Mouse (Mus musculus): Measurements from ENCODE around the gene Soga1. TPM values are rescaled to one million over a fixed set of nuclear protein-coding genes. Genes with fewer than 3 reads are reported as not detected.

Soga1 gene
- polyA plus RNA-seq, 1 experiment from 2014 or later, result 5.9 TPM

GRCm38 (mm10) chr2:156987316-156987715, 91.7 kb downstream of the Soga1 start:
- no peak overlapping the region for H3K4me3 ChIP-seq (ENCODE audit: low read depth, low read length)
- WGBS, result 93% methylated on average over 3 of the region's 3 CpGs
- H3K4me2 ChIP-seq (ENCODE audit: low read length), result no peak overlapping the region

GRCm38 (mm10) chr2:156982864-156983263, 96.2 kb downstream of the Soga1 start:
- ATAC-seq (no peak), DNase-seq (ENCODE audit: low spot score) (peak; percentile 9)
- H3K27me3 ChIP-seq (replicated peaks; ENCODE audit: control insufficient read depth, insufficient read depth, low read length), result no peaks in the 10 kb centered on the region
- no peaks in the 10 kb centered on the region for H3K9me3 ChIP-seq (replicated peaks; ENCODE audit: control insufficient read depth, low read length)
- H3K4me3 ChIP-seq (ENCODE audit: low read depth, low read length), result no peak overlapping the region
- H3K36me3 ChIP-seq (ENCODE audit: control insufficient read depth, insufficient read depth, low read length), result no peaks in the 10 kb centered on the region
- no peak overlapping the region for H3K27ac ChIP-seq (ENCODE audit: low read depth, low read length)
- no peaks in the 10 kb centered on the region for H3K4me1 ChIP-seq (ENCODE audit: control insufficient read depth, insufficient read depth, low read length)
- 85% methylated on average over 2 of the region's 2 CpGs for WGBS
- no peak overlapping the region for H3K4me2 ChIP-seq (ENCODE audit: low read length)
- H3K9ac ChIP-seq (ENCODE audit: low read length), result no peak overlapping the region

More at GRCm38 (mm10) chr2:156987316-156987715, 91.7 kb downstream of the Soga1 start:
- Histone ChIP-seq H3K9me3 (replicated peaks; ENCODE audit: control insufficient read depth, low read length) (no peaks in the 10 kb centered on the region), H3K27ac (ENCODE audit: low read depth, low read length) (no peak overlapping the region), H3K9ac (ENCODE audit: low read length) (no peak overlapping the region), H3K4me1 (ENCODE audit: control insufficient read depth, insufficient read depth, low read length) (peaks cover 11% of the 10 kb centered on the region; the same call in 1 of the 2 replicates), H3K36me3 (ENCODE audit: control insufficient read depth, insufficient read depth, low read length) (no peaks in the 10 kb centered on the region), H3K27me3 (replicated peaks; ENCODE audit: control insufficient read depth, insufficient read depth, low read length) (no peaks in the 10 kb centered on the region)
- DNase-seq (ENCODE audit: low spot score) (no peak), ATAC-seq (no peak)

DNA sequence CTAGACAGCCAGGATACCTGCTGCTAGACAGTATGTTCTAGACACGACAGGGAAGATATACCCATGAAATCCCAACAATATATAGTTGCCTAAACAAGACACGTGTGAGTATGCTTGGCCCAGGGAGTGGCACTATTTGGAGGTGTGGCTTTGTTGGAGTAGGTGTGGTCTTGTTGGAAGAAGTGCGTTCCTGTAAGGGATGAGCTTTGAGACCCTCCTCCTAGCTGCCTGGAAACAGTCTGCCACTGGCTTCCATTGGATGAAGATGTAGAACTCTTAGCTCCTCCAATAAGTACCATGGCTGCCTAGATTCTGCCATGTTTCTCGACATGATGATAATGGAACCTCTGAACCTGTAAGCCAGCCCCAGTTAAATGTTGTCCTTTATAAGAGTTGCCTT, 97.8 kb downstream of the Soga1 start:
- DNase-seq (ENCODE audit: low spot score), result no peak
- no peak overlapping the region for H3K9ac ChIP-seq (ENCODE audit: low read length)
- no peak overlapping the region for H3K27ac ChIP-seq (ENCODE audit: low read depth, low read length)
- no peaks in the 10 kb centered on the region for H3K27me3 ChIP-seq (replicated peaks; ENCODE audit: control insufficient read depth, insufficient read depth, low read length)
- H3K9me3 ChIP-seq (replicated peaks; ENCODE audit: control insufficient read depth, low read length), result no peaks in the 10 kb centered on the region
- H3K36me3 ChIP-seq (ENCODE audit: control insufficient read depth, insufficient read depth, low read length), result no peaks in the 10 kb centered on the region
- 87% methylated on average over 4 of the region's 4 CpGs for WGBS
- no peaks in the 10 kb centered on the region for H3K4me1 ChIP-seq (ENCODE audit: control insufficient read depth, insufficient read depth, low read length)
- ATAC-seq, result no peak
- no peak overlapping the region for H3K4me3 ChIP-seq (ENCODE audit: low read depth, low read length)
- H3K4me2 ChIP-seq (ENCODE audit: low read length), result no peak overlapping the region

GRCm38 (mm10) chr2:156980059-156980458, 99.0 kb downstream of the Soga1 start:
- 92% methylated on average over 2 of the region's 2 CpGs for WGBS
- H3K36me3 ChIP-seq (ENCODE audit: control insufficient read depth, insufficient read depth, low read length), result no peaks in the 10 kb centered on the region

GRCm38 (mm10) chr2:156976711-156977110, 102.3 kb downstream of the Soga1 start:
- Histone ChIP-seq H3K36me3 (ENCODE audit: control insufficient read depth, insufficient read depth, low read length) (no peaks in the 10 kb centered on the region), H3K4me1 (ENCODE audit: control insufficient read depth, insufficient read depth, low read length) (no peaks in the 10 kb centered on the region), H3K27ac (ENCODE audit: low read depth, low read length) (no peak overlapping the region), H3K27me3 (replicated peaks; ENCODE audit: control insufficient read depth, insufficient read depth, low read length) (no peaks in the 10 kb centered on the region), H3K4me2 (ENCODE audit: low read length) (no peak overlapping the region), H3K4me3 (ENCODE audit: low read depth, low read length) (no peak overlapping the region), H3K9me3 (replicated peaks; ENCODE audit: control insufficient read depth, low read length) (no peaks in the 10 kb centered on the region), H3K9ac (ENCODE audit: low read length) (no peak overlapping the region)
- DNase-seq (ENCODE audit: low spot score), result peak; percentile 23
- ATAC-seq, result no peak

More at GRCm38 (mm10) chr2:156980059-156980458, 99.0 kb downstream of the Soga1 start:
- H3K4me1 ChIP-seq (ENCODE audit: control insufficient read depth, insufficient read depth, low read length), result no peaks in the 10 kb centered on the region
- no peaks in the 10 kb centered on the region for H3K27me3 ChIP-seq (replicated peaks; ENCODE audit: control insufficient read depth, insufficient read depth, low read length)
- H3K4me3 ChIP-seq (ENCODE audit: low read depth, low read length), result no peak overlapping the region
- no peaks in the 10 kb centered on the region for H3K9me3 ChIP-seq (replicated peaks; ENCODE audit: control insufficient read depth, low read length)
- H3K9ac ChIP-seq (ENCODE audit: low read length), result no peak overlapping the region
- no peak overlapping the region for H3K4me2 ChIP-seq (ENCODE audit: low read length)
- DNase-seq (ENCODE audit: low spot score) (no peak), ATAC-seq (no peak)
- H3K27ac ChIP-seq (ENCODE audit: low read depth, low read length), result no peak overlapping the region

DNA sequence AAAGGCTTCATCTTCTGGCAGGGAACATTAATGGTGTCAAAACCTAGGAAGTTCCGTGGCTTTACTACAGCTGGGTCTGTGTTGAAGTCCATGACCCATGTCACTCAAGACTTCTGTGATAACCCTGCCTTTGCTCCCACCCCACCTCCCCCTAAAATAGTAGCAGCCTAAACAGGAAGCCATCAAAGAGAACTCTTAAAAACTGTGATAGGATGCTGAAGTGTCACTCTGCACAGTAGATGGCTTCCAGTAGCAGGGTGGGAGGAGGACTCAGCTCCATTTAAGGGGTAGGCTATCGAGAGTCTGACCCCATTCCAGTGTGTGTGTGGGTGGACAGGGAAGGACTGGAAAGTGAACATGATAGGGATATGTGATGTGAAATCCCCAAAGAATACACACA, 104.1 kb downstream of the Soga1 start:
- Histone ChIP-seq H3K4me1 (ENCODE audit: control insufficient read depth, insufficient read depth, low read length) (no peaks in the 10 kb centered on the region), H3K9ac (ENCODE audit: low read length) (no peak overlapping the region), H3K4me3 (ENCODE audit: low read depth, low read length) (no peak overlapping the region), H3K27me3 (replicated peaks; ENCODE audit: control insufficient read depth, insufficient read depth, low read length) (no peaks in the 10 kb centered on the region), H3K4me2 (ENCODE audit: low read length) (no peak overlapping the region), H3K9me3 (replicated peaks; ENCODE audit: control insufficient read depth, low read length) (no peaks in the 10 kb centered on the region), H3K27ac (ENCODE audit: low read depth, low read length) (no peak overlapping the region), H3K36me3 (ENCODE audit: control insufficient read depth, insufficient read depth, low read length) (no peaks in the 10 kb centered on the region)
- DNase-seq (ENCODE audit: low spot score) (no peak), ATAC-seq (no peak)
- WGBS, result 80% methylated on average over 2 of the region's 2 CpGs

DNA sequence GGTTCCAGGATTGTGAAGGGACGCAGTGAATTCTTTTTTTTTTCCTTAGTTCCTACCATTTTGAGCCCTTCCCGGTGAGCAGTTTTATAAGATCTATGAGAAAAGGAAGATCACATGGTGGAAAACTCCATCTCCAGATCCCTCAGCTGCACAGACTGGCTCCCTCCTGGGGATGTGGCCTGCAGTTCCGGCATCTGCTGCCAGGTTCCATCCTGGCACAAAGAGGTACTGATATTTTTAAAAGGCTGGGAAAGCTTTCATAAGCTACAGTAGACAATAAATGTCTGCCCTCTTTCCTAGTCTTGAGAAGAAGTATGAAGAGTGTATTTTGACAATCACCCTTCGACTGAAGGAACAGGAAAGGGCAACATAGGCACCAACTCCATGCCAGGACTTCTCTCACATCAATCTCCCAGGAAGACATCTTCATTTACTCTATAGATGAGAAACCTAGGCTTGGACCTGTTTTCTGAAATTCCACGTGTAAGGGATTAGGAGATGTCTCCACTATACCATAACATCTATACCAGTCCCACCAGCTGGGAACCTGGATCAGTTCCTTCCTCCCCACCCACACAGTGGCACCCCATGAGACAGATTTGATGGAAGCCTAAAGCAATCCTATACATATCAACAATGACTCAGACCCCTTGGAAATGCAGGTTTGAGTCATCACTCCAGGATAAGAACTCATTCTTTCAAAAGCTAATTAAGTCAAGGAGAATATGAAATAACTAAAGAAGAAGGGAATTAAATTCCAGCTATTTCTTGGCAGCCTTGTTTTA, 105.5 kb downstream of the Soga1 start:
- no peak for ATAC-seq
- Histone ChIP-seq H3K9me3 (replicated peaks; ENCODE audit: control insufficient read depth, low read length) (no peaks in the 10 kb centered on the region), H3K27ac (ENCODE audit: low read depth, low read length) (no peak overlapping the region), H3K4me1 (ENCODE audit: control insufficient read depth, insufficient read depth, low read length) (no peaks in the 10 kb centered on the region), H3K27me3 (replicated peaks; ENCODE audit: control insufficient read depth, insufficient read depth, low read length) (no peaks in the 10 kb centered on the region), H3K4me2 (ENCODE audit: low read length) (no peak overlapping the region), H3K9ac (ENCODE audit: low read length) (no peak overlapping the region), H3K36me3 (ENCODE audit: control insufficient read depth, insufficient read depth, low read length) (peaks cover under 1% of the 10 kb centered on the region; the same call in 1 of the 2 replicates), H3K4me3 (ENCODE audit: low read depth, low read length) (no peak overlapping the region)
- WGBS, result 87% methylated on average over 5 of the region's 5 CpGs
- DNase-seq (ENCODE audit: low spot score), result no peak

DNA sequence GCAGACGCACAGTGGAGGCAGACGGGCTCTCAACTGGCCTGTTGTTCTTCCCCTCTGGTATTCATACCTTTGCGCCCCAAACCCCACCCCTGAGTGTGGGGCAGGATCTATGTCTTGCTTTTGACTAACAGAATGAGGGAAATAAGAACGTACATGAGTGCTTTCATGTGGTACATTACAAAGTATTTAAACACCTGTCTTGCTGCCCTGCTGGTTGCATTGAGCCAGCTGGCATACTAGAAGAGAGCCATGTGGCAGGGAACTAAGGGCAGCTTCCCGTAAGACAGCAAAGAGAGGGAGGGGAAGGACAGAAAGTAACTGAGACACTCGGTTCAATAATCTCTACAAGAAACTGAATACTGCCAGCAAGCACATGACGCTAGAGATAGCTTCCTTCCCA, 108.8 kb downstream of the Soga1 start:
- no peak overlapping the region for H3K27ac ChIP-seq (ENCODE audit: low read depth, low read length)
- no peak overlapping the region for H3K4me2 ChIP-seq (ENCODE audit: low read length)
- H3K4me3 ChIP-seq (ENCODE audit: low read depth, low read length), result no peak overlapping the region
- H3K36me3 ChIP-seq (ENCODE audit: control insufficient read depth, insufficient read depth, low read length), result peaks cover 5% of the 10 kb centered on the region; the same call in 1 of the 2 replicates
- DNase-seq (ENCODE audit: low spot score) (no peak), ATAC-seq (no peak)
- H3K4me1 ChIP-seq (ENCODE audit: control insufficient read depth, insufficient read depth, low read length), result no peaks in the 10 kb centered on the region
- no peak overlapping the region for H3K9ac ChIP-seq (ENCODE audit: low read length)
- H3K27me3 ChIP-seq (replicated peaks; ENCODE audit: control insufficient read depth, insufficient read depth, low read length), result no peaks in the 10 kb centered on the region
- 80% methylated on average over 7 of the region's 7 CpGs for WGBS
- H3K9me3 ChIP-seq (replicated peaks; ENCODE audit: control insufficient read depth, low read length), result no peaks in the 10 kb centered on the region

DNA sequence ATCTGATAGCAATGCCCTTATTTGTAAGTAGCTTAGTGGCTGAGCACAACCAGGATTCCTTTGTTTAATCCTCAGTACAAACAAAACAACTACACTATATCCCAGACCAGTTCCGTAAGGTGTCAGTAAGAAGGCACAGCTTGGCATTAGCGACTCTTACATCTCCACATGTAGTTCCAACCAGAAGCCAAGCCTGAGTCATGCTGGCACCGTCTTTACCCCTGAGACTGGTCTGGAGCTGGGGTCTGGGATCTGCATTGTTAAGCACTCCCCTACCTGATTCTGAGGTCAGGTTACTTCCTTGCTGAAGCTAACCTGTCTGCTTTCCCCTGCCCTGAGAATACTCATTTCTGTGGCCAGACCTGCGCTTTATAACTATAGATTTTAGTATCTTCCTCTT, 110.6 kb downstream of the Soga1 start:
- H3K36me3 ChIP-seq (ENCODE audit: control insufficient read depth, insufficient read depth, low read length), result peaks cover 5% of the 10 kb centered on the region; the same call in 1 of the 2 replicates
- ATAC-seq (no peak), DNase-seq (ENCODE audit: low spot score) (no peak)
- no peak overlapping the region for H3K9ac ChIP-seq (ENCODE audit: low read length)
- H3K27me3 ChIP-seq (replicated peaks; ENCODE audit: control insufficient read depth, insufficient read depth, low read length), result no peaks in the 10 kb centered on the region
- H3K4me1 ChIP-seq (ENCODE audit: control insufficient read depth, insufficient read depth, low read length), result no peaks in the 10 kb centered on the region
- WGBS, result 84% methylated on average over 4 of the region's 4 CpGs
- no peak overlapping the region for H3K27ac ChIP-seq (ENCODE audit: low read depth, low read length)
- H3K9me3 ChIP-seq (replicated peaks; ENCODE audit: control insufficient read depth, low read length), result no peaks in the 10 kb centered on the region
- H3K4me3 ChIP-seq (ENCODE audit: low read depth, low read length), result no peak overlapping the region
- no peak overlapping the region for H3K4me2 ChIP-seq (ENCODE audit: low read length)
